Mouse (Mus musculus) embryonic facial prominence, embryonic 14.5 days (tissue): ENCODE measurements around the gene Pkdcc. TPM values are rescaled to one million over a fixed set of nuclear protein-coding genes. Genes with fewer than 3 reads are reported as not detected.

ENCODE experiments used
- ATAC-seq: fragments of 200-750 bp; cut with Nextera tagmentation; 2 replicates; pipeline ENCODE4 v1.8.0; 2017; ENCODE audit warnings: low read depth, moderate number of reproducible peaks, moderate TSS enrichment
- DNase-seq: peaks from one replicate; pipeline ENCODE4 v3.0.0-alpha.2; 2015; ENCODE audit warnings: low spot score
- H3K27ac ChIP-seq: fragments of 300-500 bp; sonication (generic); replicated peaks from 2 replicates; pipeline ENCODE4 v1.5.1; 2014; ENCODE audit warnings: low read depth, mild to moderate bottlenecking, low read length, moderate library complexity
- H3K27me3 ChIP-seq: fragments of 300-500 bp; sonication (generic); replicated peaks from 2 replicates; pipeline ENCODE4 v1.6.1; 2014; ENCODE audit warnings: low read length; ENCODE audit not compliant: control insufficient read depth, insufficient read depth
- H3K36me3 ChIP-seq: fragments of 300-500 bp; sonication (generic); 2 replicates; pipeline ENCODE4 v1.6.1; 2014; ENCODE audit warnings: low read length, mixed read lengths; ENCODE audit not compliant: control insufficient read depth, insufficient read depth
- H3K4me1 ChIP-seq: fragments of 300-500 bp; sonication (generic); 2 replicates; pipeline ENCODE4 v1.6.1; 2014; ENCODE audit warnings: antibody characterized with exemption, low read length; ENCODE audit not compliant: control insufficient read depth, insufficient read depth
- H3K4me2 ChIP-seq: fragments of 300-500 bp; sonication (generic); 2 replicates; pipeline ENCODE4 v1.6.1; 2014; ENCODE audit warnings: low read depth, mild to moderate bottlenecking, low read length, moderate library complexity, mixed read lengths
- H3K4me3 ChIP-seq: fragments of 300-500 bp; sonication (generic); 2 replicates; pipeline ENCODE4 v1.5.1; 2014; ENCODE audit warnings: low read depth, mild to moderate bottlenecking, low read length
- H3K9ac ChIP-seq: fragments of 300-500 bp; sonication (generic); 2 replicates; pipeline ENCODE4 v1.6.1; 2014; ENCODE audit warnings: low read depth, mild to moderate bottlenecking, low read length, moderate library complexity, mixed read lengths
- H3K9me3 ChIP-seq: fragments of 300-500 bp; sonication (generic); 2 replicates; pipeline ENCODE4 v1.6.1; 2016; ENCODE audit warnings: low read length; ENCODE audit not compliant: control insufficient read depth
- WGBS: fragments of 180-500 bp; shearing (Covaris S2); extraction: QIAGEN DNeasy Blood & Tissue Kit; methylation state at CpG from one replicate; pipeline ENCODE4 v1.1.7; 2014; 5-methylcytosine and 5-hydroxymethylcytosine counted together
- polyA plus RNA-seq: library from polyadenylated mRNA; unstranded; fragments of >200 nt; fragmentation: Nextera tagmentation; extraction: Ambion mirVana; gene quantifications from 2 replicates; pipeline ENCODE4 v1.2.1, GENCODE M21; 2014

The Pkdcc gene
- 26.2 and 29.9 TPM in 2 replicates for polyA plus RNA-seq

DNA sequence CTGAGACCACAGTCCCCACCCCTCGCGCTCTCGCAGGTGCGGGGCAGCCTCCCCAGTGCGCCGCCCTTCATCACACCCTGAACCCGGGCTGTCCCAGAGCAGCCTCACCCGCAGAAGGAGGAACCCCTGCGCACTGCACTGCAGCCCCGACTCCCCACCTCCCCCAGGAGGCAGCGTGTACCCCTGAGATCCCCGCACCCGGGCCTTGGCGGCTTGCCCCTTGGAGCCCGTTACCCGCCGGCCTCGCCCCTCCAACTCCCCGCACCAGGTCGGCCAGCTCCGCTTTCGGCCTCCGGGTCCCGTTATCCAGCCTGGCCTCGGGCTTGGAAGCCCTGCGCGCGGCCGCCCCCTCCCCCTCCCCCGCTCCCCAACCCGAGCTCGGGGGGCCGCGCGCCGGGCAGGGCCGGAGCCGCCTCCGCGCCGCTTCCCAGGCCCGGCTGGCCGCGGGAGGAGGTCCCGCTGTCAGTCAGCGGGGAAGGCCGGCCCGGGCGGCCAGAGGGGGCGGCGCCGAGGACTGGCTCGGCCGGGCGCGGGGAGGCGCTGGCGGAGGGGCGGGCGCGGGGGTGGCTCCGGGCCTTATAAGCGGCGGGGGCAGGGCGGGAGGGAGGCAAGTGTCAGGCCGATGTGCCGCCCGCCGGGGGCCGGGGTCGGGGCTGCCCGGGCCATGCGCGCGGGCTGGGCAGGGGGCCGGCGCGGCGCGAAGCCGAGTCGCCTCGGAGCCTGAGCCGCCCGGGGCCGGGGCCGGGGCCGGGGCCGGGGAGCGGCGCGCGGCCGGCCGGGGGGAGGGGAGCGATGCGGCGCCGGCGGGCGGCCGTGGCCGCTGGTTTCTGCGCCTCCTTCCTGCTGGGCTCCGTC is at the start of gene Pkdcc:
Gene Pkdcc (plus strand): TSS at position 619 of the 855 bp plus-strand sequence.
- no peaks in the 10 kb centered on the region for H3K36me3 ChIP-seq
- DNase-seq (peak; percentile 94), ATAC-seq (peak; percentile 93)
- no peaks in the 10 kb centered on the region for H3K27me3 ChIP-seq
- peak within 1 kb of the TSS; percentile 85 for H3K4me2 ChIP-seq
- peak within 1 kb of the TSS; percentile 90 for H3K9ac ChIP-seq
- peak within 1 kb of the TSS; percentile 82 for H3K27ac ChIP-seq
- no peaks in the 10 kb centered on the region for H3K9me3 ChIP-seq
- peaks cover 11% of the 10 kb centered on the region for H3K4me1 ChIP-seq
- 2% methylated on average over 32 of the region's 105 CpGs for WGBS
- peak within 1 kb of the TSS; percentile 68 for H3K4me3 ChIP-seq

GRCm38 (mm10) chr17:83166195-83166594 is 48.9 kb upstream of the Pkdcc start:
- Histone ChIP-seq H3K9me3 (peaks cover 4% of the 10 kb centered on the region; the same call in 1 of the 2 replicates), H3K4me1 (no peaks in the 10 kb centered on the region; the same call in 1 of the 2 replicates), H3K27ac (no peak overlapping the region), H3K27me3 (0 out of 2 replicates have a peak, but pooled peaks cover 4% of the 10 kb centered on the region), H3K4me3 (no peak overlapping the region), H3K9ac (no peak overlapping the region), H3K36me3 (no peaks in the 10 kb centered on the region), H3K4me2 (no peak overlapping the region)
- 75% methylated on average over 5 of the region's 5 CpGs for whole genome bisulfite sequencing
- DNase-seq (no peak), ATAC-seq (no peak)

- WGBS, result 83% methylated on average over 4 of the region's 4 CpGs
- DNase-seq (no peak), ATAC-seq (no peak)
- Histone ChIP-seq H3K27me3 (no peaks in the 10 kb centered on the region), H3K9me3 (peaks cover 7% of the 10 kb centered on the region; the same call in 1 of the 2 replicates), H3K36me3 (no peaks in the 10 kb centered on the region), H3K27ac (no peak overlapping the region), H3K4me3 (no peak overlapping the region), H3K4me2 (no peak overlapping the region), H3K9ac (no peak overlapping the region), H3K4me1 (peaks cover 16% of the 10 kb centered on the region; the same call in 1 of the 2 replicates)
These were observed 38.9 kb upstream of the Pkdcc start for GRCm38 (mm10) chr17:83176146-83176545.

- Histone ChIP-seq H3K4me1 (peaks cover 16% of the 10 kb centered on the region; the same call in 1 of the 2 replicates), H3K9me3 (no peaks in the 10 kb centered on the region), H3K9ac (no peak overlapping the region), H3K4me2 (no peak overlapping the region), H3K27me3 (no peaks in the 10 kb centered on the region), H3K36me3 (no peaks in the 10 kb centered on the region), H3K4me3 (no peak overlapping the region), H3K27ac (no peak overlapping the region)
- ATAC-seq (no peak), DNase-seq (no peak)
- WGBS, result 40% methylated on average over 9 of the region's 9 CpGs
These were observed 36.5 kb upstream of the Pkdcc start for GRCm38 (mm10) chr17:83178483-83179150.

- 26% methylated on average over 6 of the region's 6 CpGs for WGBS
- Histone ChIP-seq H3K27ac (no peak overlapping the region), H3K4me1 (peaks cover 16% of the 10 kb centered on the region; the same call in 1 of the 2 replicates), H3K4me3 (no peak overlapping the region), H3K36me3 (no peaks in the 10 kb centered on the region), H3K9me3 (no peaks in the 10 kb centered on the region), H3K27me3 (no peaks in the 10 kb centered on the region), H3K4me2 (no peak overlapping the region), H3K9ac (no peak overlapping the region)
- ATAC-seq (0 out of 2 replicates have a peak, but pooled peaks have one; percentile 33), DNase-seq (no peak)
These were observed 36.0 kb upstream of the Pkdcc start for GRCm38 (mm10) chr17:83179151-83179531.

- Histone ChIP-seq H3K9ac (no peak overlapping the region), H3K27ac (no peak overlapping the region), H3K4me1 (peaks cover 16% of the 10 kb centered on the region; the same call in 1 of the 2 replicates), H3K4me2 (no peak overlapping the region), H3K36me3 (no peaks in the 10 kb centered on the region), H3K4me3 (no peak overlapping the region), H3K27me3 (no peaks in the 10 kb centered on the region), H3K9me3 (0 out of 2 replicates have a peak, but pooled peaks cover under 1% of the 10 kb centered on the region)
- ATAC-seq, result no peak
- no peak for DNase-seq
- WGBS, result 55% methylated on average over 4 of the region's 4 CpGs
These were observed 35.5 kb upstream of the Pkdcc start for GRCm38 (mm10) chr17:83179569-83179968.

GRCm38 (mm10) chr17:83181086-83181485 is 34.0 kb upstream of the Pkdcc start:
- Histone ChIP-seq H3K9ac (no peak overlapping the region), H3K27ac (no peak overlapping the region), H3K4me3 (no peak overlapping the region), H3K9me3 (0 out of 2 replicates have a peak, but pooled peaks cover 4% of the 10 kb centered on the region), H3K4me1 (peaks cover 13% of the 10 kb centered on the region; the same call in 1 of the 2 replicates), H3K36me3 (no peaks in the 10 kb centered on the region), H3K27me3 (no peaks in the 10 kb centered on the region), H3K4me2 (no peak overlapping the region)
- ATAC-seq (no peak), DNase-seq (no peak)
- WGBS, result 64% methylated on average over 7 of the region's 7 CpGs

DNA sequence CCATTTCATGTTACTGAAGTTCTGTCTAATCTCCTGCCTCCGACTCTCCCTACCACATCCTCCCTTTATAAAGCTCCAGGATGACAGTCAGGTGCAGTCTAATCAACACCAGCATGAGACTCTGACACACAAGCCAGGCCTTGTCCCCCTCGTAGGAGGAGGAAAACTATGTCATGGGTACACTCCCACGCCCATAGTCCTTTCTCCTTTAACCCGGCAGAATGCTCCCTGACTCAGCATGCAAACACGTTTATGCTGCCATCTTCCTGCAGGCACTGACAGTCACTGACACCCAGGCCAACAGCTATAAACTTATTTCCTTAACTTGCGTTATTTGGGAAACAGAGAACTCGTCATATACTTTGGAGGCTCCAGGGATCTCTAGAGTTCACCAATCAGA is 33.5 kb upstream of the Pkdcc start:
- Histone ChIP-seq H3K4me1 (peaks cover 13% of the 10 kb centered on the region; the same call in 1 of the 2 replicates), H3K4me2 (no peak overlapping the region), H3K27me3 (no peaks in the 10 kb centered on the region), H3K27ac (no peak overlapping the region), H3K36me3 (no peaks in the 10 kb centered on the region), H3K4me3 (no peak overlapping the region), H3K9ac (no peak overlapping the region), H3K9me3 (0 out of 2 replicates have a peak, but pooled peaks cover 4% of the 10 kb centered on the region)
- WGBS, result 62% methylated on average over 7 of the region's 7 CpGs
- no peak for DNase-seq
- no peak for ATAC-seq
